Mouse (Mus musculus) CH12.LX (cell line): ENCODE data around the gene Proser3. TPM values are rescaled to one million over a fixed set of nuclear protein-coding genes. Genes with fewer than 3 reads are reported as not detected.
A peak's percentile ranks its signal among the peaks of the same experiment; 100 is the strongest.

Experiments used
- DNase-seq: peaks from one replicate; pipeline ENCODE4 v3.0.0-alpha.2; 2013; ENCODE audit errors: extremely low read depth
- H3K27ac ChIP-seq: 2 replicates; pipeline ENCODE4 v1.5.1; 2012; ENCODE audit warnings: low read depth, mild to moderate bottlenecking, control low read depth, moderate library complexity; ENCODE audit not compliant: insufficient read depth
- H3K27me3 ChIP-seq: replicated peaks from 2 replicates; pipeline ENCODE3; 2012; ENCODE audit warnings: inconsistent platforms
- H3K36me3 ChIP-seq, 2 experiments: replicated peaks in 1 of 2; 2 replicates each; pipeline versions ENCODE3 to v1.6.1; 2012; ENCODE audit warnings: inconsistent platforms in 1 of 2, low read length in 1 of 2, mild to moderate bottlenecking in 1 of 2, mixed read lengths in 1 of 2, moderate library complexity in 1 of 2; ENCODE audit not compliant: control insufficient read depth in 1 of 2, insufficient read depth in 1 of 2
- H3K4me1 ChIP-seq, 2 experiments: 2 replicates each; pipeline ENCODE4 v1.6.1; 2012; ENCODE audit warnings: inconsistent platforms in 1 of 2, moderate library complexity in 1 of 2; ENCODE audit not compliant: insufficient read depth in 2 of 2, control insufficient read depth in 1 of 2
- H3K4me2 ChIP-seq: 2 replicates; pipeline ENCODE4 v1.6.1; 2012; ENCODE audit warnings: low read depth, mild to moderate bottlenecking, control low read depth; ENCODE audit not compliant: poor library complexity, insufficient read depth, severe bottlenecking
- H3K4me3 ChIP-seq, 3 experiments: fragments of 150-350 bp in 1 of 3; sonication (generic) in 1 of 3; replicated peaks in 1 of 3; 2 replicates each; pipeline versions ENCODE3 to v1.5.1; 2011 to 2012; ENCODE audit warnings: low read depth in 2 of 3, low read length in 2 of 3, mild to moderate bottlenecking in 2 of 3, moderate library complexity in 2 of 3, control low read depth in 1 of 3, improper control_type of control experiment in 1 of 3, inconsistent platforms in 1 of 3, mixed read lengths in 1 of 3; ENCODE audit not compliant: poor library complexity in 1 of 3
- H3K79me2 ChIP-seq: replicated peaks from 2 replicates; pipeline ENCODE4 v1.6.1; 2012; ENCODE audit warnings: mild to moderate bottlenecking, moderate library complexity; ENCODE audit not compliant: control insufficient read depth, poor library complexity, insufficient read depth, severe bottlenecking; ENCODE audit errors: extremely low read depth
- H3K9ac ChIP-seq: 2 replicates; pipeline ENCODE4 v1.6.1; 2012; ENCODE audit warnings: low read depth, mild to moderate bottlenecking, control low read depth, moderate library complexity; ENCODE audit not compliant: insufficient read depth
- H3K9me3 ChIP-seq: replicated peaks from 2 replicates; pipeline ENCODE3; 2012; ENCODE audit warnings: low read length, inconsistent platforms, mixed read lengths
- BHLHE40 ChIP-seq: IDR thresholded peaks from 2 replicates; pipeline ENCODE4 v1.6.1; 2011; ENCODE audit warnings: mild to moderate bottlenecking, low read depth, low read length, improper control_type of control experiment
- CHD1 ChIP-seq: IDR thresholded peaks from 2 replicates; pipeline ENCODE4 v1.6.1; 2012; ENCODE audit warnings: low read depth, low read length, improper control_type of control experiment, inconsistent platforms
- CHD2 ChIP-seq: IDR thresholded peaks from 2 replicates; pipeline ENCODE4 v1.6.1; 2011; ENCODE audit warnings: low read length, improper control_type of control experiment
- CTCF ChIP-seq, 2 experiments: IDR thresholded peaks in 1 of 2; conservative IDR thresholded peaks in 1 of 2; 2 replicates each; pipeline ENCODE4 v1.5.1; 2011 to 2012; ENCODE audit warnings: low read depth in 2 of 2, low read length in 2 of 2, improper control_type of control experiment in 1 of 2, inconsistent platforms in 1 of 2, mild to moderate bottlenecking in 1 of 2, moderate library complexity in 1 of 2
- E2F4 ChIP-seq: IDR thresholded peaks from 2 replicates; pipeline ENCODE4 v1.6.1; 2011; ENCODE audit warnings: low read depth, low read length, improper control_type of control experiment; ENCODE audit not compliant: insufficient replicate concordance
- EP300 ChIP-seq: IDR thresholded peaks from 2 replicates; pipeline ENCODE4 v1.6.1; 2011; ENCODE audit warnings: low read length, improper control_type of control experiment
- ETS1 ChIP-seq: conservative IDR thresholded peaks from 2 replicates; pipeline ENCODE4 v1.6.1; 2012; ENCODE audit warnings: low read depth, mild to moderate bottlenecking, inconsistent platforms, low read length, improper control_type of control experiment, moderate library complexity
- GABPA ChIP-seq: IDR thresholded peaks from 2 replicates; pipeline ENCODE4 v1.6.1; 2012; ENCODE audit warnings: low read depth, low read length, improper control_type of control experiment, inconsistent platforms; ENCODE audit not compliant: insufficient replicate concordance
- HCFC1 ChIP-seq: IDR thresholded peaks from 2 replicates; pipeline ENCODE4 v1.6.1; 2012; ENCODE audit warnings: low read depth, mild to moderate bottlenecking, inconsistent platforms, low read length, improper control_type of control experiment
- IRF4 ChIP-seq: IDR thresholded peaks from 2 replicates; pipeline ENCODE4 v1.6.1; 2014; ENCODE audit warnings: low read depth, mild to moderate bottlenecking, inconsistent platforms, low read length, improper control_type of control experiment
- JUN ChIP-seq: IDR thresholded peaks from 2 replicates; pipeline ENCODE4 v1.6.1; 2011; ENCODE audit warnings: low read depth, mild to moderate bottlenecking, low read length, improper control_type of control experiment, moderate library complexity; ENCODE audit not compliant: insufficient read depth
- JUND ChIP-seq: conservative IDR thresholded peaks from 2 replicates; pipeline ENCODE4 v1.6.1; 2011; ENCODE audit warnings: low read depth, low read length, improper control_type of control experiment
- MAZ ChIP-seq: IDR thresholded peaks from 2 replicates; pipeline ENCODE4 v1.6.1; 2012; ENCODE audit warnings: low read depth, mild to moderate bottlenecking, inconsistent platforms, low read length, improper control_type of control experiment, moderate library complexity
- MEF2A ChIP-seq: IDR thresholded peaks from 2 replicates; pipeline ENCODE4 v1.6.1; 2014; ENCODE audit warnings: low read depth, mild to moderate bottlenecking, inconsistent platforms, low read length, improper control_type of control experiment, borderline replicate concordance
- MXI1 ChIP-seq: IDR thresholded peaks from 2 replicates; pipeline ENCODE4 v1.6.1; 2011; ENCODE audit warnings: mild to moderate bottlenecking, low read depth, low read length, improper control_type of control experiment
- MYC ChIP-seq: IDR thresholded peaks from 2 replicates; pipeline ENCODE4 v1.6.1; 2011; ENCODE audit warnings: low read depth, mild to moderate bottlenecking, improper control_type of control experiment, low read length
- PAX5 ChIP-seq: IDR thresholded peaks from 2 replicates; pipeline ENCODE4 v1.6.1; 2012; ENCODE audit warnings: low read length, inconsistent platforms, mixed read lengths
- POLR2A ChIP-seq: IDR thresholded peaks from 2 replicates; pipeline ENCODE4 v1.6.1; 2011; ENCODE audit warnings: low read depth, mild to moderate bottlenecking, improper control_type of control experiment, low read length
- SIN3A ChIP-seq: IDR thresholded peaks from 2 replicates; pipeline ENCODE4 v1.6.1; 2012; ENCODE audit warnings: low read length, improper control_type of control experiment, inconsistent platforms
- TBP ChIP-seq: conservative IDR thresholded peaks from 2 replicates; pipeline ENCODE4 v1.6.1; 2011; ENCODE audit warnings: low read depth, low read length, improper control_type of control experiment
- USF1 ChIP-seq: IDR thresholded peaks from 2 replicates; pipeline ENCODE4 v1.6.1; 2014; ENCODE audit warnings: low read depth, mild to moderate bottlenecking, inconsistent platforms, low read length, improper control_type of control experiment
- USF2 ChIP-seq: conservative IDR thresholded peaks from 2 replicates; pipeline ENCODE4 v1.6.1; 2011; ENCODE audit warnings: low read depth, low read length, improper control_type of control experiment
- ZNF384 ChIP-seq: IDR thresholded peaks from 2 replicates; pipeline ENCODE4 v1.6.1; 2012; ENCODE audit warnings: low read depth, low read length, improper control_type of control experiment, inconsistent platforms
- dilution Hi-C: fragments of 300-500 bp; cut with MboI; formaldehyde crosslinking; loops from 2 replicates; pipeline ENCODE4 v1.14.3; 2020; ENCODE audit warnings: low sequenced_read_pairs; ENCODE audit not compliant: extremely low pct_unique_long_range_greater_than_20kb, extremely low pct_ligation_motif_present
- in situ Hi-C: fragments of 300-500 bp; cut with MboI; formaldehyde crosslinking; loops from 3 replicates; pipeline ENCODE4 v1.14.3; 2019; ENCODE audit warnings: low sequenced_read_pairs, low pct_ligation_motif_present, low pct_unique_long_range_greater_than_20kb, mixed read lengths
- polyA plus RNA-seq: library from polyadenylated mRNA; unstranded; fragments of >175 nt; gene quantifications from 2 replicates; pipeline ENCODE4 v1.2.1, GENCODE M21; 2012; ENCODE audit warnings: low read depth; ENCODE audit not compliant: insufficient read length
- total RNA-seq, 2 experiments: library from RNA; depleted of rRNA; stranded (reverse); fragments of 300-350 nt in 1 of 2; fragments of >200 nt in 1 of 2; gene quantifications; 2 replicates each; pipeline ENCODE4 v1.2.3; 2012 to 2014

Proser3 gene
- total and polyA plus RNA-seq, 3 experiments = 2.0 to 6.0 (median 5.9) TPM

GRCm38 (mm10) chr7:30559443-30559954 is 7.4 kb upstream of the Proser3 start, which contains the start of gene Lin37 (continued):
- TF ChIP-seq JUND (no peak), JUN (no peak), HCFC1 (peak; percentile 94), USF1 (no peak), EP300 (no peak), SIN3A (peak; percentile 95), ZNF384 (no peak), PAX5 (no peak), POLR2A (peak; percentile 73), CHD1 (no peak; the same call in 1 of the 2 replicates), CTCF (conservative IDR thresholded peaks at IDR 0.05 in 1 of 2, IDR thresholded peaks at IDR 0.05 in 1 of 2; ENCODE audit: low read depth in 2 of 2, low read length in 2 of 2) (no peak)

GRCm38 (mm10) chr7:30558656-30559442 is 6.8 kb upstream of the Proser3 start:
- Histone ChIP-seq H3K27ac (peak overlapping the region; percentile 63), H3K36me3 (peaks cover 32 to 47% of the 10 kb centered on the region in 2 experiments), H3K4me2 (peak overlapping the region; percentile 85), H3K4me1 (peaks cover 4 to 33% of the 10 kb centered on the region in 2 experiments; a peak in 3 of 4 replicates), H3K9me3 (no peaks in the 10 kb centered on the region), H3K27me3 (no peaks in the 10 kb centered on the region), H3K9ac (peak overlapping the region; percentile 98), H3K4me3 (peak overlapping the region; percentile 70 to 99 (median 99)), H3K79me2 (peaks cover 25% of the 10 kb centered on the region)
- dilution Hi-C loops (no loop called here), in situ Hi-C loops (loop anchor here (5.0 kb wide), 1 partner anchor 48 kb away; no protein-coding TSS in a partner anchor)
- TF ChIP-seq PAX5 (no peak), CHD1 (no peak)
- DNase-seq = no peak

GRCm38 (mm10) chr7:30557901-30558514 is 5.9 kb upstream of the Proser3 start:
- TF ChIP-seq CHD1 = no peak
- no peak for TF ChIP-seq BHLHE40
- TF ChIP-seq CHD2 = no peak
- TF ChIP-seq MXI1 = no peak
- no peak for TF ChIP-seq MEF2A
- no peak for TF ChIP-seq MAZ
- no peak for TF ChIP-seq USF2
- no peak for TF ChIP-seq MYC
- no peak for TF ChIP-seq IRF4
- TF ChIP-seq TBP = no peak
- TF ChIP-seq ETS1 = no peak
- no peak for TF ChIP-seq GABPA
- no peak for TF ChIP-seq E2F4
- TF ChIP-seq JUND = no peak
- TF ChIP-seq POLR2A = no peak
- TF ChIP-seq, all 38 proteins: peak for 0
- no peak overlapping the region for H3K27ac ChIP-seq
- dilution Hi-C loops = no loop called here
- H3K9me3 ChIP-seq = no peaks in the 10 kb centered on the region
- in situ Hi-C loops = loop anchor here (5.0 kb wide), 1 partner anchor 49 kb away; no protein-coding TSS in a partner anchor
- no peaks in the 10 kb centered on the region for H3K27me3 ChIP-seq
- no peak for DNase-seq
- peaks cover 25% of the 10 kb centered on the region for H3K79me2 ChIP-seq
- peak overlapping the region; percentile 85 for H3K4me2 ChIP-seq
- H3K4me1 ChIP-seq = peaks cover 5 to 39% of the 10 kb centered on the region in 2 experiments; a peak in 3 of 4 replicates
- H3K4me3 ChIP-seq = no peak overlapping the region
- peaks cover 32 to 48% of the 10 kb centered on the region in 2 experiments for H3K36me3 ChIP-seq
- peak overlapping the region; percentile 98 for H3K9ac ChIP-seq
